Mouse (Mus musculus) stomach, embryonic 16.5 days (tissue): ENCODE data around the gene Stx16. TPM values are rescaled to one million over a fixed set of nuclear protein-coding genes. Genes with fewer than 3 reads are reported as not detected.

Experiments used
- ATAC-seq: fragments of 200-750 bp; cut with Nextera tagmentation; 2 replicates; pipeline ENCODE4 v1.8.0; 2017; ENCODE audit warnings: moderate number of reproducible peaks, moderate TSS enrichment; ENCODE audit not compliant: insufficient read depth, low FRiP score
- H3K27ac ChIP-seq: fragments of 300-500 bp; sonication (generic); 2 replicates; pipeline ENCODE4 v1.5.1; 2014; ENCODE audit warnings: low read length
- H3K27me3 ChIP-seq: fragments of 300-500 bp; sonication (generic); 2 replicates; pipeline ENCODE4 v1.6.1; 2014; ENCODE audit warnings: low read length, control low read depth, mixed read lengths; ENCODE audit not compliant: control insufficient read depth, insufficient read depth
- H3K36me3 ChIP-seq: fragments of 300-500 bp; sonication (generic); 2 replicates; pipeline ENCODE4 v1.6.1; 2014; ENCODE audit warnings: low read length; ENCODE audit not compliant: control insufficient read depth, insufficient read depth
- H3K4me1 ChIP-seq: fragments of 300-500 bp; sonication (generic); 2 replicates; pipeline ENCODE4 v1.6.1; 2014; ENCODE audit warnings: low read length, control low read depth, mixed read lengths; ENCODE audit not compliant: control insufficient read depth, insufficient read depth
- H3K4me2 ChIP-seq: fragments of 300-500 bp; sonication (generic); 2 replicates; pipeline ENCODE4 v1.6.1; 2014; ENCODE audit warnings: low read depth, low read length, mixed read lengths
- H3K4me3 ChIP-seq: fragments of 300-500 bp; sonication (generic); replicated peaks from 2 replicates; pipeline ENCODE4 v1.5.1; 2014; ENCODE audit warnings: mild to moderate bottlenecking, low read length
- H3K9ac ChIP-seq: fragments of 300-500 bp; sonication (generic); 2 replicates; pipeline ENCODE4 v1.6.1; 2014; ENCODE audit warnings: low read length
- H3K9me3 ChIP-seq: fragments of 300-500 bp; sonication (generic); replicated peaks from 2 replicates; pipeline ENCODE4 v1.6.1; 2016; ENCODE audit warnings: low read length, control low read depth; ENCODE audit not compliant: control insufficient read depth
- WGBS: fragments of 180-500 bp; shearing (Covaris S2); extraction: QIAGEN DNeasy Blood & Tissue Kit; methylation state at CpG from one replicate; pipeline ENCODE4 v1.1.7; 2014; 5-methylcytosine and 5-hydroxymethylcytosine counted together
- polyA plus RNA-seq: library from polyadenylated mRNA; unstranded; fragments of >200 nt; fragmentation: Nextera tagmentation; extraction: Ambion mirVana; gene quantifications from 2 replicates; pipeline ENCODE4 v1.2.1, GENCODE M21; 2015

Gene Stx16
- polyA plus RNA-seq, 1 experiment from 2014 or later, result 12.8 TPM

- no peak overlapping the region; the same call in 1 of the 2 replicates for H3K27ac ChIP-seq
- ATAC-seq, result no peak
- H3K4me3 ChIP-seq, result no peak overlapping the region
- H3K36me3 ChIP-seq, result no peaks in the 10 kb centered on the region
- H3K4me2 ChIP-seq, result no peak overlapping the region
- H3K9ac ChIP-seq, result no peak overlapping the region
- no peaks in the 10 kb centered on the region for H3K9me3 ChIP-seq
- WGBS, result 61% methylated on average over 5 of the region's 5 CpGs
- H3K4me1 ChIP-seq, result peaks cover 15% of the 10 kb centered on the region
- H3K27me3 ChIP-seq, result no peaks in the 10 kb centered on the region
These were observed 4.7 kb upstream of the Stx16 start for GRCm38 (mm10) chr2:174071406-174071805.

- Histone ChIP-seq H3K4me2 (no peak overlapping the region), H3K27ac (peak overlapping the region; percentile 99), H3K4me1 (peaks cover 23% of the 10 kb centered on the region), H3K4me3 (no peak overlapping the region), H3K9ac (no peak overlapping the region), H3K36me3 (no peaks in the 10 kb centered on the region), H3K9me3 (no peaks in the 10 kb centered on the region), H3K27me3 (no peaks in the 10 kb centered on the region)
- ATAC-seq, result no peak
- WGBS, result 61% methylated on average over 5 of the region's 5 CpGs
These were observed 2.8 kb upstream of the Stx16 start for GRCm38 (mm10) chr2:174073156-174073790.

- peak overlapping the region; percentile 99 for H3K27ac ChIP-seq
- H3K4me1 ChIP-seq, result peaks cover 23% of the 10 kb centered on the region
- H3K4me2 ChIP-seq, result peak overlapping the region; percentile 91
- no peaks in the 10 kb centered on the region for H3K9me3 ChIP-seq
- H3K27me3 ChIP-seq, result no peaks in the 10 kb centered on the region
- peak overlapping the region; percentile 78 for H3K9ac ChIP-seq
- 2% methylated on average over 8 of the region's 13 CpGs for WGBS
- no peaks in the 10 kb centered on the region for H3K36me3 ChIP-seq
- ATAC-seq, result no peak
- H3K4me3 ChIP-seq, result peak overlapping the region; percentile 30; the same call in 1 of the 2 replicates
These were observed 1.5 kb upstream of the Stx16 start for GRCm38 (mm10) chr2:174074621-174075020.

GRCm38 (mm10) chr2:174075072-174075570, 987 bp upstream of the Stx16 start:
- Histone ChIP-seq H3K9me3 (no peaks in the 10 kb centered on the region), H3K4me1 (peaks cover 23% of the 10 kb centered on the region), H3K9ac (peak overlapping the region; percentile 78), H3K27ac (peak overlapping the region; percentile 99), H3K4me2 (peak overlapping the region; percentile 91), H3K27me3 (no peaks in the 10 kb centered on the region), H3K36me3 (no peaks in the 10 kb centered on the region), H3K4me3 (peak overlapping the region; percentile 30)
- no peak for ATAC-seq
- WGBS, result 6% methylated on average over 22 of the region's 22 CpGs

- Histone ChIP-seq H3K27ac (peak overlapping the region; percentile 99), H3K27me3 (no peaks in the 10 kb centered on the region), H3K4me3 (peak overlapping the region; percentile 97), H3K4me1 (peaks cover 28% of the 10 kb centered on the region), H3K4me2 (peak overlapping the region; percentile 91), H3K36me3 (no peaks in the 10 kb centered on the region), H3K9me3 (no peaks in the 10 kb centered on the region), H3K9ac (peak overlapping the region; percentile 95)
- ATAC-seq, result no peak; the same call in 1 of the 2 replicates
- under 1% methylated on average over 22 of the region's 22 CpGs for WGBS
These were observed 321 bp downstream of the Stx16 start for GRCm38 (mm10) chr2:174076433-174076824.

- no peaks in the 10 kb centered on the region for H3K9me3 ChIP-seq
These were observed 1.0 kb downstream of the Stx16 start for GRCm38 (mm10) chr2:174077004-174077695.

GRCm38 (mm10) chr2:174077776-174078338, 1.7 kb downstream of the Stx16 start:
- peak overlapping the region; percentile 95 for H3K9ac ChIP-seq
- H3K4me1 ChIP-seq, result peaks cover 36% of the 10 kb centered on the region
- WGBS, result 6% methylated on average over 11 of the region's 11 CpGs
- peak overlapping the region; percentile 97 for H3K4me3 ChIP-seq
- H3K4me2 ChIP-seq, result peak overlapping the region; percentile 91
- H3K9me3 ChIP-seq, result no peaks in the 10 kb centered on the region
- H3K27me3 ChIP-seq, result no peaks in the 10 kb centered on the region
- H3K36me3 ChIP-seq, result no peaks in the 10 kb centered on the region
- ATAC-seq, result no peak
- peak overlapping the region; percentile 99 for H3K27ac ChIP-seq

More at GRCm38 (mm10) chr2:174077004-174077695, 1.0 kb downstream of the Stx16 start:
- under 1% methylated on average over 19 of the region's 19 CpGs for WGBS
- Histone ChIP-seq H3K4me1 (peaks cover 32% of the 10 kb centered on the region), H3K9ac (peak overlapping the region; percentile 95), H3K4me2 (peak overlapping the region; percentile 91), H3K4me3 (peak overlapping the region; percentile 97), H3K36me3 (no peaks in the 10 kb centered on the region), H3K27ac (peak overlapping the region; percentile 99), H3K27me3 (no peaks in the 10 kb centered on the region)
- no peak for ATAC-seq

GRCm38 (mm10) chr2:174081833-174082232, 5.7 kb downstream of the Stx16 start:
- no peak for ATAC-seq
- Histone ChIP-seq H3K4me3 (no peak overlapping the region), H3K27me3 (no peaks in the 10 kb centered on the region), H3K4me2 (no peak overlapping the region), H3K36me3 (no peaks in the 10 kb centered on the region), H3K4me1 (peaks cover 28% of the 10 kb centered on the region), H3K9me3 (no peaks in the 10 kb centered on the region), H3K27ac (peak overlapping the region; percentile 52; the same call in 1 of the 2 replicates), H3K9ac (no peak overlapping the region)
- WGBS, result 66% methylated on average over 5 of the region's 5 CpGs
